Mouse (Mus musculus): ENCODE measurements around the gene Prim2. TPM values are rescaled to one million over a fixed set of nuclear protein-coding genes. Genes with fewer than 3 reads are reported as not detected.

Prim2 gene
- total RNA-seq, 2 experiments from 2014 or later = 45.3 to 51.7 TPM

GRCm38 (mm10) chr1:33610026-33610721 is 59.4 kb downstream of the Prim2 start:
- ATAC-seq (ENCODE audit: poor library complexity, severe bottlenecking) = no peak

- no peak for ATAC-seq (ENCODE audit: poor library complexity, severe bottlenecking)
Observed at GRCm38 (mm10) chr1:33608133-33608532, 61.5 kb downstream of the Prim2 start.

GRCm38 (mm10) chr1:33604087-33604699 is 65.4 kb downstream of the Prim2 start:
- no peak for ATAC-seq (ENCODE audit: poor library complexity, severe bottlenecking)

- no peak for ATAC-seq (ENCODE audit: poor library complexity, severe bottlenecking)
Observed at GRCm38 (mm10) chr1:33599698-33600097, 69.9 kb downstream of the Prim2 start.

- no peak for ATAC-seq (ENCODE audit: poor library complexity, severe bottlenecking)
Observed at GRCm38 (mm10) chr1:33599019-33599667, 70.5 kb downstream of the Prim2 start.

GRCm38 (mm10) chr1:33597043-33597442 is 72.6 kb downstream of the Prim2 start:
- no peak for ATAC-seq (ENCODE audit: poor library complexity, severe bottlenecking)

- no peak for ATAC-seq (ENCODE audit: poor library complexity, severe bottlenecking)
Observed at GRCm38 (mm10) chr1:33595936-33596335, 73.7 kb downstream of the Prim2 start.

GRCm38 (mm10) chr1:33594966-33595365 is 74.6 kb downstream of the Prim2 start:
- ATAC-seq (ENCODE audit: poor library complexity, severe bottlenecking) = no peak

GRCm38 (mm10) chr1:33593718-33594388 is 75.7 kb downstream of the Prim2 start:
- no peak for ATAC-seq (ENCODE audit: poor library complexity, severe bottlenecking)

GRCm38 (mm10) chr1:33591997-33592608 is 77.5 kb downstream of the Prim2 start:
- ATAC-seq (ENCODE audit: poor library complexity, severe bottlenecking) = peak; percentile 95

- no peak for ATAC-seq (ENCODE audit: poor library complexity, severe bottlenecking)
Observed at GRCm38 (mm10) chr1:33590556-33591411, 78.8 kb downstream of the Prim2 start.

GRCm38 (mm10) chr1:33589531-33589930 is 80.1 kb downstream of the Prim2 start:
- ATAC-seq (ENCODE audit: poor library complexity, severe bottlenecking) = no peak

- ATAC-seq (ENCODE audit: poor library complexity, severe bottlenecking) = no peak
Observed at GRCm38 (mm10) chr1:33588557-33588956, 81.0 kb downstream of the Prim2 start.

GRCm38 (mm10) chr1:33584590-33584978 is 85.0 kb downstream of the Prim2 start:
- ATAC-seq (ENCODE audit: poor library complexity, severe bottlenecking) = peak; percentile 58

GRCm38 (mm10) chr1:33583817-33584589 is 85.6 kb downstream of the Prim2 start:
- ATAC-seq (ENCODE audit: poor library complexity, severe bottlenecking) = peak; percentile 41; the same call in 1 of the 2 replicates

GRCm38 (mm10) chr1:33578593-33578992 is 91.0 kb downstream of the Prim2 start:
- ATAC-seq (ENCODE audit: poor library complexity, severe bottlenecking) = peak; percentile 82

GRCm38 (mm10) chr1:33574459-33574858 is 95.1 kb downstream of the Prim2 start:
- peak; percentile 77 for ATAC-seq (ENCODE audit: poor library complexity, severe bottlenecking)

- ATAC-seq (ENCODE audit: poor library complexity, severe bottlenecking) = peak; percentile 96
Observed at GRCm38 (mm10) chr1:33565764-33566401, 103.7 kb downstream of the Prim2 start.

GRCm38 (mm10) chr1:33564032-33564431 is 105.6 kb downstream of the Prim2 start:
- ATAC-seq (ENCODE audit: poor library complexity, severe bottlenecking) = no peak
